Mouse (Mus musculus) limb, embryonic 13.5 days (tissue): Measurements from ENCODE around the gene Spp2. TPM values are rescaled to one million over a fixed set of nuclear protein-coding genes. Genes with fewer than 3 reads are reported as not detected.
A peak's percentile ranks its signal among the peaks of the same experiment; 100 is the strongest.

Experiments
- ATAC-seq: fragments of 200-750 bp; cut with Nextera tagmentation; 2 replicates; pipeline ENCODE4 v1.8.0; 2017; ENCODE audit warnings: low read depth, moderate number of reproducible peaks, moderate TSS enrichment; ENCODE audit not compliant: low FRiP score
- H3K27ac ChIP-seq: fragments of 300-500 bp; sonication (generic); 2 replicates; pipeline ENCODE4 v1.5.1; 2015; ENCODE audit warnings: inconsistent platforms, mild to moderate bottlenecking, moderate library complexity
- H3K27me3 ChIP-seq: fragments of 300-500 bp; sonication (generic); 2 replicates; pipeline ENCODE4 v1.6.1; 2015; ENCODE audit warnings: mild to moderate bottlenecking, inconsistent platforms
- H3K36me3 ChIP-seq: fragments of 300-500 bp; sonication (generic); 2 replicates; pipeline ENCODE4 v1.6.1; 2015; ENCODE audit warnings: inconsistent platforms, mild to moderate bottlenecking, moderate library complexity
- H3K4me1 ChIP-seq: fragments of 300-500 bp; sonication (generic); 2 replicates; pipeline ENCODE4 v1.6.1; 2015; ENCODE audit warnings: inconsistent platforms
- H3K4me2 ChIP-seq: fragments of 300-500 bp; sonication (generic); replicated peaks from 2 replicates; pipeline ENCODE4 v1.6.1; 2015; ENCODE audit warnings: inconsistent platforms, mild to moderate bottlenecking, moderate library complexity
- H3K4me3 ChIP-seq: fragments of 300-500 bp; sonication (generic); 2 replicates; pipeline ENCODE4 v1.5.1; 2015; ENCODE audit warnings: moderate library complexity, mild to moderate bottlenecking, inconsistent platforms
- H3K9ac ChIP-seq: fragments of 300-500 bp; sonication (generic); 2 replicates; pipeline ENCODE4 v1.6.1; 2015; ENCODE audit warnings: mild to moderate bottlenecking, inconsistent platforms
- H3K9me3 ChIP-seq: fragments of 300-500 bp; sonication (generic); 2 replicates; pipeline ENCODE4 v1.6.1; 2016; ENCODE audit warnings: inconsistent platforms
- WGBS: fragments of 180-500 bp; shearing (Covaris S2); methylation state at CpG from one replicate; pipeline ENCODE4 v1.1.7; 2015; 5-methylcytosine and 5-hydroxymethylcytosine counted together
- polyA plus RNA-seq: library from polyadenylated mRNA; unstranded; fragments of >200 nt; fragmentation: Nextera tagmentation; extraction: Ambion mirVana; gene quantifications from 2 replicates; pipeline ENCODE4 v1.2.1, GENCODE M21; 2015

Gene Spp2
- polyA plus RNA-seq, 1 experiment from 2014 or later: not detected

GRCm38 (mm10) chr1:88459655-88460054, 52.9 kb downstream of the Spp2 start:
- Histone ChIP-seq H3K36me3 (no peaks in the 10 kb centered on the region), H3K4me3 (no peak overlapping the region), H3K4me2 (no peak overlapping the region), H3K9me3 (0 out of 2 replicates have a peak, but pooled peaks cover 5% of the 10 kb centered on the region), H3K9ac (no peak overlapping the region), H3K4me1 (peaks cover 29% of the 10 kb centered on the region), H3K27ac (no peak overlapping the region), H3K27me3 (no peaks in the 10 kb centered on the region)
- ATAC-seq: no peak
- 85% methylated on average over 5 of the region's 5 CpGs for WGBS

DNA sequence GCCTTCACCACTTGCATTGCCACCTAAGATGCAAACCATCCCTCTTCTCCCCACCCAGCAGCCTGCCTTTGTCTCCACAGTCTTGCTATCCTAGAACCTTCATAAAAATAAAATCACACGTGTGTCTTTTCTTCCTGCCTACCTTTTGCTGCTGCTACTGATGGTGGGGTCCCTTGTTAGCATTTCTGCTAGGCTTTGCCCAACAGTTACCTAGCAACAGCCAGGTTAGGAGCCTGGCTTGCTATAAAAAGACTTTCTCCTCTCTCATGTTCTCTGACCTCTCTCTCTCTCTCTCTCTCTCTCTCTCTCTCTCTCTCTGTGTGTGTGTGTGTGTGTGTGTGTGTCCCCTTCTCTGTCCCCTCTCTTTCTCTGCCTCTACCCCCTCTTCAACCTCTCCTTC, 54.3 kb downstream of the Spp2 start:
- H3K27ac ChIP-seq: no peak overlapping the region
- H3K36me3 ChIP-seq: no peaks in the 10 kb centered on the region
- H3K9me3 ChIP-seq: 0 out of 2 replicates have a peak, but pooled peaks cover 5% of the 10 kb centered on the region
- 32% methylated on average over 1 of the region's 1 CpGs for WGBS
- H3K4me1 ChIP-seq: peaks cover 33% of the 10 kb centered on the region
- no peak for ATAC-seq
- no peak overlapping the region for H3K9ac ChIP-seq
- H3K4me2 ChIP-seq: no peak overlapping the region
- no peaks in the 10 kb centered on the region for H3K27me3 ChIP-seq
- H3K4me3 ChIP-seq: no peak overlapping the region

DNA sequence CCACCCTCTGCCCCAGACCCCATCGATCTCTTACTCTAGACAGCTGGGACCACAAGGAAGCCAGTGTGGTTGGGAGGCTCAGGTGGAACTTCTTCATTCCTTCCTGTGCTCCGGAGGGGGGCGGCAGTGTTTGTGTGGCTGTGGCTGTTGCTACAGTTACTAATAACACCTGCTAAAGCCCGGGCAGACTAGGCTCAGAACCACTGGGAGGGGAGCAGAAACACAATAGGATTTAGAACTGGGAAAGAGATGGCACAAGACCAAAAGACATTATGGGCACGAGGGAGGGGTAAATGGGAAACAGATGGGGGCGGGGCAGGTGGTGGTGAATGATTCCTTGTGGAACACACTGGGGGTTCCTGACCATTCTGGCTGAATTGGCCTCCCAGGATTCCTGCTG, 55.7 kb downstream of the Spp2 start:
- Histone ChIP-seq H3K9me3 (0 out of 2 replicates have a peak, but pooled peaks cover 5% of the 10 kb centered on the region), H3K4me3 (no peak overlapping the region), H3K27ac (no peak overlapping the region), H3K4me1 (peaks cover 33% of the 10 kb centered on the region), H3K9ac (no peak overlapping the region), H3K4me2 (no peak overlapping the region), H3K27me3 (no peaks in the 10 kb centered on the region), H3K36me3 (no peaks in the 10 kb centered on the region)
- WGBS: 40% methylated on average over 6 of the region's 6 CpGs
- ATAC-seq: peak; percentile 78; the same call in 1 of the 2 replicates

DNA sequence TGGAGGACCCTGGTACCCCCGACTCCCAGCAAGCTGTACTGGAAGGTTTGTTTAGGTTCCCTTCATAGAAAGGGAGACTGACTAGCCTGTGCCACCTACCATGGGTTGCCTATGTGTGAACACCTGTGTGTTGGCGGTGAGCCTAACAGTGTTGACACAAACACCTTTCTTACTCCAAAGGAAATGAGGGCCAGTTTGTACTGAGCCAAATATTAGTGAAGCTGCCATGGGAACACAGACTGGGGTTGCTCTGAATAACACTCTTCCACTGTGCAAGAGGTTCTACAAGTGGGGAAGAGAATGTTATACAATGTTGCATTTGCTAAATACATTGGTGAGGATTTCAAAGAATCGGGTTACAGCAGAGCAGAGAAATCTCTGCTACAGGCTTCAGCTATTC, 56.5 kb downstream of the Spp2 start:
- no peak overlapping the region for H3K27ac ChIP-seq
- no peak for ATAC-seq
- H3K27me3 ChIP-seq: no peaks in the 10 kb centered on the region
- peaks cover 33% of the 10 kb centered on the region for H3K4me1 ChIP-seq
- no peaks in the 10 kb centered on the region for H3K36me3 ChIP-seq
- WGBS: 75% methylated on average over 3 of the region's 3 CpGs
- no peak overlapping the region for H3K4me2 ChIP-seq
- no peak overlapping the region for H3K4me3 ChIP-seq
- H3K9me3 ChIP-seq: 0 out of 2 replicates have a peak, but pooled peaks cover 5% of the 10 kb centered on the region
- no peak overlapping the region for H3K9ac ChIP-seq

GRCm38 (mm10) chr1:88464109-88464905, 57.5 kb downstream of the Spp2 start:
- H3K4me1 ChIP-seq: peaks cover 33% of the 10 kb centered on the region
- no peaks in the 10 kb centered on the region for H3K9me3 ChIP-seq
- 85% methylated on average over 6 of the region's 6 CpGs for WGBS
- no peaks in the 10 kb centered on the region for H3K36me3 ChIP-seq
- no peak overlapping the region for H3K4me2 ChIP-seq
- ATAC-seq: no peak
- no peaks in the 10 kb centered on the region for H3K27me3 ChIP-seq
- no peak overlapping the region for H3K9ac ChIP-seq
- H3K27ac ChIP-seq: no peak overlapping the region
- H3K4me3 ChIP-seq: no peak overlapping the region

DNA sequence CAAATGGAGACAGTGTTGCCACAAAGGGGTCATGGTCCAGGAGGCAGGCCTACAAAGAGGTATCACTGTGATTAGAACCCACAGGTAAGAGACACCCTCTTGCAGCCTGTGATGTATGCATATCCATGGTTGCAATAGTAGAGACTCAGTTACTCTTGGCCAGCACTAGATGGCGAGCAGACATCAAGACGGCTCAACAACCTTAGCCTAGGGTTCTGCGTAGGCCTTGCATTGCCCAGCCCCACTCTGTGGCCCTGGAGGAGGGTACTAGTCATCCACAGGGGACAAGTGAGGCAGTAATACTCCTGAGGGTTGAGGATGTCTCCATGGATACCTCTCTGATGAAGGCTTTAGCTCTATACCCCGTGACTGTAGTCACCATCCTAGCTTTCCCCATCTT, 59.0 kb downstream of the Spp2 start:
- Histone ChIP-seq H3K4me1 (peaks cover 33% of the 10 kb centered on the region), H3K36me3 (no peaks in the 10 kb centered on the region), H3K27ac (no peak overlapping the region), H3K9me3 (no peaks in the 10 kb centered on the region), H3K27me3 (no peaks in the 10 kb centered on the region), H3K4me3 (no peak overlapping the region), H3K4me2 (no peak overlapping the region), H3K9ac (no peak overlapping the region)
- WGBS: 68% methylated on average over 4 of the region's 4 CpGs
- ATAC-seq: no peak

- ATAC-seq: no peak
- Histone ChIP-seq H3K4me2 (no peak overlapping the region), H3K4me3 (no peak overlapping the region), H3K4me1 (peaks cover 33% of the 10 kb centered on the region), H3K9me3 (no peaks in the 10 kb centered on the region), H3K27ac (no peak overlapping the region), H3K36me3 (no peaks in the 10 kb centered on the region), H3K9ac (no peak overlapping the region), H3K27me3 (no peaks in the 10 kb centered on the region)
- 65% methylated on average over 8 of the region's 8 CpGs for WGBS
These were observed 59.7 kb downstream of the Spp2 start for GRCm38 (mm10) chr1:88466325-88467064.

GRCm38 (mm10) chr1:88467866-88468265, 61.1 kb downstream of the Spp2 start:
- no peaks in the 10 kb centered on the region for H3K36me3 ChIP-seq
- H3K4me1 ChIP-seq: peaks cover 22% of the 10 kb centered on the region
- WGBS: 82% methylated on average over 5 of the region's 5 CpGs
- no peaks in the 10 kb centered on the region for H3K27me3 ChIP-seq
- H3K4me2 ChIP-seq: no peak overlapping the region
- no peaks in the 10 kb centered on the region for H3K9me3 ChIP-seq
- ATAC-seq: no peak
- no peak overlapping the region for H3K4me3 ChIP-seq
- H3K9ac ChIP-seq: no peak overlapping the region
- H3K27ac ChIP-seq: no peak overlapping the region

DNA sequence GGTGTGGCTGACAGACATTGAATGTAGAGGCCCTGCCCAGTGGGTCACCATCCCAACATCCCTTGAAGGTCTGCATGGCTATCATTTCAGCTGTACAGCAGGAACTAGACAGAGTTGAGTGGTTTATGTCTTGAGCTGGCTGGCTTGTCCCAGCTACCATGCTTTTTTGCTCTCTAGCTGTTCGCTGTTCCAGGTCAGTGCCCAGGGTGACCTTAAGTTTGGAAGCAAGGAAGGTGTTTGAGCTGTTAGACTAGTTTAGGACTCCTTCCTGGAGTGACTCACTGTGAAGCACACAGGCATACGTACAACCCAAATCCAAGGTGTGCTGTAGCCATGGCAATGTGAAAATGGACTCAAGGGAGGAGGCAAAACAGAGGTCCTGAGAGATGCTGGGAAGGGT, 61.6 kb downstream of the Spp2 start:
- no peak for ATAC-seq
- H3K4me2 ChIP-seq: no peak overlapping the region

DNA sequence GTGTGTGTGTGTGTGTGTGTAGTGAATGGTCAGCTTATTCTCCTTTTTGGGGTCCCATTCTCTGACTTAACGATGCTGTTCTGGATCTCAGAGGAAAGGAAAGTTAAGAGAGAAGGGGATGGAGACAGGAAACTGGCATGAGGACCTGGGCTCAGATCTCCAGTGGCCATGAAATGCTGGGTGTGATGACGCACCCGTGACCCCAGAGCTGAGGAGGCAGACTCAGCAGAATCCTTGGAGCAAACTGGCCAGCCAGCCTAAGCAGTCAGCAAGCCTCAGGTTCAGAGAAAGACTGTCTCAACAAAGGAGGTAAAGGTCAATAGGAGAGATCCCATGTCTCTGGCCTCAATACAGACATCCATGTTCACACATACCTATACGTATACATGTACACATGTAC, 63.0 kb downstream of the Spp2 start:
- Histone ChIP-seq H3K4me1 (peaks cover 16% of the 10 kb centered on the region), H3K27me3 (no peaks in the 10 kb centered on the region), H3K4me3 (no peak overlapping the region), H3K9ac (no peak overlapping the region), H3K27ac (no peak overlapping the region), H3K4me2 (no peak overlapping the region), H3K36me3 (no peaks in the 10 kb centered on the region), H3K9me3 (no peaks in the 10 kb centered on the region)
- no peak for ATAC-seq
- WGBS: 86% methylated on average over 4 of the region's 4 CpGs

More for the DNA sequence above, 61.6 kb downstream of the Spp2 start:
- H3K27me3 ChIP-seq: no peaks in the 10 kb centered on the region
- H3K27ac ChIP-seq: no peak overlapping the region
- H3K4me3 ChIP-seq: no peak overlapping the region
- WGBS: 89% methylated on average over 2 of the region's 2 CpGs
- no peak overlapping the region for H3K9ac ChIP-seq
- no peaks in the 10 kb centered on the region for H3K36me3 ChIP-seq
- H3K4me1 ChIP-seq: peaks cover 18% of the 10 kb centered on the region
- H3K9me3 ChIP-seq: no peaks in the 10 kb centered on the region

DNA sequence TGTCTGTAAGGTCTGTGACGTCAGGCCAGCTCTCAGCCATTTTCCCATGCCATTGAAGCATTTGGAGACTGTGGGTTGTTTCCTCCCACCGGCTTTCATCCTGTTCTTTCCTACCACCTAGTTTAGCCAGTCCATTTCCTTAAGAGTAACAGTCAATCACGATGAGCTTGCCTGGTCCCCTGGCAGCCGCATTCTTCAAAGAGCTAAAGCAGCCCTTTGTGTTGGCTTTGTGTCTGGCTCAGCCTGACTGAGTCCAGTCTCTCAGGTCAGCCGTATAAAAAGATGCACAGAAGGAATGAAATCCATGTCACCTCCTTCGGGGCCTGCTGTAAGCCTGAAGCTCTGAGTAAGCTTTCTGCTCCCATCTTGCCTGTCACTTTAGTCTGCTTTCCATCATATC, 65.5 kb downstream of the Spp2 start:
- 32% methylated on average over 6 of the region's 6 CpGs for WGBS
- Histone ChIP-seq H3K4me1 (peaks cover 27% of the 10 kb centered on the region), H3K9me3 (no peaks in the 10 kb centered on the region), H3K36me3 (no peaks in the 10 kb centered on the region), H3K27ac (no peak overlapping the region), H3K27me3 (no peaks in the 10 kb centered on the region), H3K4me3 (no peak overlapping the region), H3K9ac (no peak overlapping the region), H3K4me2 (no peak overlapping the region)
- ATAC-seq: no peak

GRCm38 (mm10) chr1:88473899-88474298, 67.1 kb downstream of the Spp2 start:
- H3K4me3 ChIP-seq: no peak overlapping the region
- H3K4me1 ChIP-seq: peaks cover 34% of the 10 kb centered on the region
- H3K9me3 ChIP-seq: no peaks in the 10 kb centered on the region
- H3K4me2 ChIP-seq: no peak overlapping the region
- no peak overlapping the region for H3K27ac ChIP-seq
- 39% methylated on average over 2 of the region's 2 CpGs for WGBS
- H3K27me3 ChIP-seq: no peaks in the 10 kb centered on the region
- H3K36me3 ChIP-seq: no peaks in the 10 kb centered on the region
- no peak for ATAC-seq
- H3K9ac ChIP-seq: no peak overlapping the region
